10 mouse cellular contexts compared by ENCODE assay signal in genomic region chr8:126850189-126850535, GRCm38 (mm10).
DNase-seq lines count a peak whose midpoint lies in the region; ATAC-seq and TF ChIP-seq lines count a peak whose summit lies in the region.
"Had no signal": no experiment of that assay in that cellular context is flagged by ENCODE, and none has a peak within 500 bp of the region (broad histone marks: within the 10 kb centered on the region; RNA-seq: fewer than 3 reads in every experiment).

No protein-coding gene starts in this region.

- H3K79me2 ChIP-seq in CH12.LX (replicated peaks; ENCODE audit: control insufficient read depth, extremely low read depth, insufficient read depth, poor library complexity, severe bottlenecking) = no peaks in the 10 kb centered on the region

- TF ChIP-seq CTCF in cerebellum, adult 2 months (IDR thresholded peaks at IDR 0.05; ENCODE audit: borderline replicate concordance, insufficient read depth, low read depth, low read length) = no peak
- no peak for TF ChIP-seq CTCF in kidney, postnatal 0 days (IDR thresholded peaks at IDR 0.05; ENCODE audit: low read depth)
- no peak for TF ChIP-seq CTCF in CH12.LX (conservative IDR thresholded peaks at IDR 0.05 in 1 of 2, IDR thresholded peaks at IDR 0.05 in 1 of 2; ENCODE audit: low read depth in 2 of 2, low read length in 2 of 2)

- no peaks in the 10 kb centered on the region for H3K27me3 ChIP-seq in cerebellum, adult 2 months (ENCODE audit: control insufficient read depth, insufficient read depth, low read length)
- H3K27me3 ChIP-seq in kidney, postnatal 0 days (ENCODE audit: insufficient read depth, low read length) = no peaks in the 10 kb centered on the region
- no peaks in the 10 kb centered on the region for H3K27me3 ChIP-seq in CH12.LX (replicated peaks)
- no peaks in the 10 kb centered on the region for H3K27me3 ChIP-seq in limb, embryonic 15.5 days

- no peak overlapping the region for H3K9ac ChIP-seq in kidney, postnatal 0 days (ENCODE audit: low read depth, low read length)
- H3K9ac ChIP-seq in CH12.LX (ENCODE audit: insufficient read depth, low read depth) = no peak overlapping the region
- H3K9ac ChIP-seq in limb, embryonic 15.5 days = no peak overlapping the region

- ATAC-seq in kidney, postnatal 0 days (replicated peaks; ENCODE audit: low FRiP score, low read depth) = no peak
- no peak for ATAC-seq in limb, embryonic 15.5 days (ENCODE audit: insufficient number of reproducible peaks, low FRiP score, low TSS enrichment, low read depth)
- ATAC-seq in inflammation-experienced regulatory T-cells, adult 6 months = no peak
- ATAC-seq: forebrain, embryonic 16.5 days had no signal

- no peak overlapping the region for H3K4me3 ChIP-seq in cerebellum, adult 2 months (replicated peaks; ENCODE audit: insufficient read depth, low read depth, low read length)
- H3K4me3 ChIP-seq in kidney, postnatal 0 days (replicated peaks; ENCODE audit: low read depth, low read length) = no peak overlapping the region
- H3K4me3 ChIP-seq in CH12.LX (replicated peaks in 1 of 3; ENCODE audit: low read depth in 2 of 3, low read length in 2 of 3, poor library complexity in 1 of 3) = peak overlapping the region in 1 of 3 experiments; percentile 7
- no peak overlapping the region for H3K4me3 ChIP-seq in limb, embryonic 15.5 days

- no peak for TF ChIP-seq POLR2A in cerebellum, adult 2 months (IDR thresholded peaks at IDR 0.05; ENCODE audit: borderline replicate concordance, insufficient read depth, low read length)
- TF ChIP-seq POLR2A in CH12.LX (IDR thresholded peaks at IDR 0.05; ENCODE audit: low read depth, low read length) = no peak

- H3K27ac ChIP-seq in cerebellum, adult 2 months (ENCODE audit: insufficient read depth, low read length) = 0 out of 2 replicates have a peak overlapping the region, but pooled peaks have one; percentile 23
- H3K27ac ChIP-seq in kidney, postnatal 0 days = peak overlapping the region; percentile 80
- H3K27ac ChIP-seq in CH12.LX (ENCODE audit: insufficient read depth, low read depth) = peak overlapping the region; percentile 90
- H3K27ac ChIP-seq in limb, embryonic 15.5 days = peak overlapping the region; percentile 68

- dilution Hi-C loops in CH12.LX (cut with MboI; ENCODE audit: extremely low pct_ligation_motif_present, extremely low pct_unique_long_range_greater_than_20kb, low sequenced_read_pairs) = no loop called here

- in situ Hi-C loops in CH12.LX (cut with MboI; ENCODE audit: low pct_ligation_motif_present, low pct_unique_long_range_greater_than_20kb, low sequenced_read_pairs) = loop anchor here (5.0 kb wide), 1 partner anchor 67 kb away; no protein-coding TSS in a partner anchor

- TF ChIP-seq EP300 in CH12.LX (IDR thresholded peaks at IDR 0.05; ENCODE audit: low read length) = no peak

- no peak overlapping the region for H3K4me2 ChIP-seq in kidney, postnatal 0 days (ENCODE audit: low read length)
- 0 out of 2 replicates have a peak overlapping the region, but pooled peaks have one; percentile 9 for H3K4me2 ChIP-seq in CH12.LX (ENCODE audit: insufficient read depth, low read depth, poor library complexity, severe bottlenecking)
- H3K4me2 ChIP-seq in limb, embryonic 15.5 days = no peak overlapping the region

- H3K4me1 ChIP-seq in cerebellum, adult 2 months (ENCODE audit: control insufficient read depth, insufficient read depth, low read length) = no peaks in the 10 kb centered on the region
- peaks cover 32% of the 10 kb centered on the region for H3K4me1 ChIP-seq in kidney, postnatal 0 days (replicated peaks; ENCODE audit: insufficient read depth, low read length)
- H3K4me1 ChIP-seq in CH12.LX (ENCODE audit: control insufficient read depth in 1 of 2, insufficient read depth in 2 of 2) = peaks cover 59 to 89% of the 10 kb centered on the region in 2 experiments
- H3K4me1 ChIP-seq in limb, embryonic 15.5 days = peaks cover 10% of the 10 kb centered on the region

- H3K9me3 ChIP-seq in kidney, postnatal 0 days (replicated peaks; ENCODE audit: low read length) = no peaks in the 10 kb centered on the region
- H3K9me3 ChIP-seq in CH12.LX (replicated peaks; ENCODE audit: low read length) = no peaks in the 10 kb centered on the region
- no peaks in the 10 kb centered on the region for H3K9me3 ChIP-seq in limb, embryonic 15.5 days

- WGBS in cerebellum, adult 2 months = 55% methylated on average over 1 of the region's 1 CpGs
- WGBS in kidney, postnatal 0 days = 0% methylated on average over 1 of the region's 1 CpGs
- WGBS in limb, embryonic 15.5 days = 82% methylated on average over 1 of the region's 1 CpGs

- DNase-seq in cerebellum, adult 2 months = no peak
- no peak for DNase-seq in cerebellum, postnatal 4 days (ENCODE audit: low spot score in 2 of 2)
- peak; percentile 71 for DNase-seq in kidney, postnatal 0 days (ENCODE audit: low spot score)
- no peak for DNase-seq in kidney, adult 8-10 months
- DNase-seq in CH12.LX (ENCODE audit: extremely low read depth) = no peak
- DNase-seq in spleen, postnatal 14 days (ENCODE audit: low spot score in 2 of 2) = no peak
- DNase-seq: cerebellum, adult 11 months had no signal

- no peaks in the 10 kb centered on the region for H3K36me3 ChIP-seq in kidney, postnatal 0 days (ENCODE audit: insufficient read depth, low read length)
- H3K36me3 ChIP-seq in CH12.LX (replicated peaks in 1 of 2; ENCODE audit: control insufficient read depth in 1 of 2, insufficient read depth in 1 of 2, low read length in 1 of 2) = no peaks in the 10 kb centered on the region
- no peaks in the 10 kb centered on the region for H3K36me3 ChIP-seq in limb, embryonic 15.5 days

- TF ChIP-seq RAD21 in CH12.LX (IDR thresholded peaks at IDR 0.05; ENCODE audit: low read depth, low read length) = no peak

TF ChIP-seq in CH12.LX, 34 proteins besides CTCF, POLR2A, EP300 and RAD21:
- TF ChIP-seq MAX (IDR thresholded peaks at IDR 0.05; ENCODE audit: low read length) (no peak), JUND (conservative IDR thresholded peaks at IDR 0.05; ENCODE audit: low read depth, low read length) (no peak)

Comparison
In these comparisons a context has a peak if more than half of its experiments do, and no peak if none do; other contexts are left out.
1. H3K27ac ChIP-seq: peak in every context shown above with its lines; median percentile 90 in CH12.LX; 80 in kidney, postnatal 0 days; 68 in limb, embryonic 15.5 days; 23 in cerebellum, adult 2 months.